In genomic region chr7:98562966-98563365, GRCm38 (mm10) we compare ENCODE assay signal across 21 mouse cellular contexts.
DNase-seq lines count a peak whose midpoint lies in the region; ATAC-seq lines count a peak whose summit lies in the region.
"Had no signal": no experiment of that assay in that cellular context is flagged by ENCODE, and none has a peak within 500 bp of the region (broad histone marks: within the 10 kb centered on the region; RNA-seq: fewer than 3 reads in every experiment).

No protein-coding gene starts in this region.

- WGBS in liver, embryonic 12.5 days (ENCODE audit: insufficient replicate concordance): 18% methylated on average over 5 of the region's 5 CpGs
- 69% methylated on average over 5 of the region's 5 CpGs for WGBS in intestine, embryonic 16.5 days

- H3K36me3 ChIP-seq in liver, embryonic 12.5 days: no peaks in the 10 kb centered on the region
- no peaks in the 10 kb centered on the region for H3K36me3 ChIP-seq in intestine, embryonic 16.5 days (ENCODE audit: control insufficient read depth, insufficient read depth, low read length)
- H3K36me3 ChIP-seq: forebrain, embryonic 10.5 days; intestine, embryonic 15.5 days; kidney, embryonic 15.5 days; liver, embryonic 13.5 days; midbrain, embryonic 10.5 days; neural tube, embryonic 13.5 days; stomach, embryonic 15.5 days had no signal

- no peak overlapping the region for H3K4me3 ChIP-seq in liver, embryonic 12.5 days
- H3K4me3 ChIP-seq in intestine, embryonic 16.5 days (ENCODE audit: low read length): no peak overlapping the region
- H3K4me3 ChIP-seq: forebrain, embryonic 10.5 days; intestine, embryonic 15.5 days; kidney, embryonic 15.5 days; liver, embryonic 13.5 days; midbrain, embryonic 10.5 days; neural tube, embryonic 13.5 days; stomach, embryonic 15.5 days had no signal

- H3K9ac ChIP-seq in liver, embryonic 12.5 days: no peak overlapping the region
- H3K9ac ChIP-seq in intestine, embryonic 16.5 days (ENCODE audit: low read depth, low read length): no peak overlapping the region
- H3K9ac ChIP-seq: intestine, embryonic 15.5 days; kidney, embryonic 15.5 days; liver, embryonic 13.5 days; neural tube, embryonic 13.5 days; stomach, embryonic 15.5 days had no signal

- no peak overlapping the region for H3K4me2 ChIP-seq in liver, embryonic 12.5 days
- no peak overlapping the region for H3K4me2 ChIP-seq in intestine, embryonic 16.5 days (ENCODE audit: low read depth, low read length)
- H3K4me2 ChIP-seq: heart, embryonic 11.5 days; intestine, embryonic 15.5 days; kidney, embryonic 15.5 days; liver, embryonic 13.5 days; neural tube, embryonic 13.5 days; stomach, embryonic 15.5 days had no signal

- H3K9me3 ChIP-seq in liver, embryonic 12.5 days (replicated peaks): no peaks in the 10 kb centered on the region
- no peaks in the 10 kb centered on the region for H3K9me3 ChIP-seq in intestine, embryonic 16.5 days (ENCODE audit: control insufficient read depth, low read length)
- H3K9me3 ChIP-seq: forebrain, embryonic 10.5 days; intestine, embryonic 15.5 days; kidney, embryonic 15.5 days; liver, embryonic 13.5 days; midbrain, embryonic 10.5 days; neural tube, embryonic 13.5 days; stomach, embryonic 15.5 days had no signal

- no peak for DNase-seq in liver
- peak; percentile 79 to 91 for DNase-seq in thymus, postnatal 10 days (ENCODE audit: low spot score in 2 of 2)
- no peak for DNase-seq in urinary bladder, adult 18-20 months (ENCODE audit: low spot score in 2 of 2)
- DNase-seq: adrenal gland, postnatal 14 days; cerebellum, adult 18-20 months; gastrocnemius, postnatal 14 days; layer of hippocampus, postnatal 36 days; liver, embryonic 13.5 days; lung, postnatal 14 days; right cerebral cortex, postnatal 14 days had no signal

- ATAC-seq in liver, embryonic 12.5 days: 0 out of 2 replicates have a peak, but pooled peaks have one; percentile 33
- ATAC-seq in CD4-positive, CD25-positive, alpha-beta regulatory T cell, adult 4 months: peak; percentile 69
- ATAC-seq in activated CD4-positive, CD25-positive, alpha-beta regulatory T cell, adult 4 months: peak; percentile 59
- no peak for ATAC-seq in intestine, embryonic 16.5 days
- ATAC-seq: intestine, embryonic 15.5 days had no signal

- no peaks in the 10 kb centered on the region for H3K27me3 ChIP-seq in liver, embryonic 12.5 days (replicated peaks)
- H3K27me3 ChIP-seq in intestine, embryonic 16.5 days (replicated peaks; ENCODE audit: control insufficient read depth, insufficient read depth, low read length): no peaks in the 10 kb centered on the region
- H3K27me3 ChIP-seq: intestine, embryonic 15.5 days; kidney, embryonic 15.5 days; liver, embryonic 13.5 days; neural tube, embryonic 13.5 days; stomach, embryonic 15.5 days had no signal

- H3K27ac ChIP-seq in liver, embryonic 12.5 days: no peak overlapping the region
- no peak overlapping the region for H3K27ac ChIP-seq in intestine, embryonic 16.5 days (ENCODE audit: low read length)
- H3K27ac ChIP-seq: forebrain, embryonic 10.5 days; intestine, embryonic 15.5 days; kidney, embryonic 15.5 days; liver, embryonic 13.5 days; midbrain, embryonic 10.5 days; neural tube, embryonic 13.5 days; stomach, embryonic 15.5 days had no signal

- H3K4me1 ChIP-seq in liver, embryonic 12.5 days: peaks cover 10% of the 10 kb centered on the region
- H3K4me1 ChIP-seq in intestine, embryonic 16.5 days (ENCODE audit: control insufficient read depth, insufficient read depth, low read length): no peaks in the 10 kb centered on the region
- H3K4me1 ChIP-seq: forebrain, embryonic 10.5 days; midbrain, embryonic 10.5 days; stomach, embryonic 15.5 days had no signal

Comparison
In these comparisons a context has a peak if more than half of its experiments do, and no peak if none do; other contexts are left out.
1. DNase-seq: peak in thymus, postnatal 10 days (2 of 2); none in liver (single experiment) and urinary bladder, adult 18-20 months (0 of 2).